Mouse (Mus musculus): ENCODE data around the gene Cep128. TPM values are rescaled to one million over a fixed set of nuclear protein-coding genes. Genes with fewer than 3 reads are reported as not detected.

Gene Cep128
- polyA plus RNA-seq, 1 experiment, result 216 TPM

GRCm38 (mm10) chr12:91183304-91183855 lies 200.8 kb downstream of the Cep128 start:
- H3K27me3 ChIP-seq (ENCODE audit: control insufficient read depth, insufficient read depth, low read length), result no peaks in the 10 kb centered on the region

GRCm38 (mm10) chr12:91176808-91177526 lies 207.2 kb downstream of the Cep128 start:
- no peak overlapping the region for H3K27ac ChIP-seq (ENCODE audit: control insufficient read depth, insufficient read depth, low read depth, low read length)
- H3K4me3 ChIP-seq (ENCODE audit: control insufficient read depth, low read depth, low read length), result no peak overlapping the region
- H3K27me3 ChIP-seq (ENCODE audit: control insufficient read depth, insufficient read depth, low read length), result no peaks in the 10 kb centered on the region
- H3K4me1 ChIP-seq (ENCODE audit: control insufficient read depth, insufficient read depth, low read length), result no peaks in the 10 kb centered on the region
- TF ChIP-seq CTCF (IDR thresholded peaks at IDR 0.05; ENCODE audit: control insufficient read depth, insufficient read depth, insufficient replicate concordance, low read depth, low read length), result no peak
- no peak for TF ChIP-seq POLR2A (IDR thresholded peaks at IDR 0.05; ENCODE audit: control insufficient read depth, low read depth, low read length)
- no peaks in the 10 kb centered on the region for H3K36me3 ChIP-seq (ENCODE audit: control insufficient read depth, insufficient read depth, low read length)

More at GRCm38 (mm10) chr12:91183304-91183855, 200.8 kb downstream of the Cep128 start:
- TF ChIP-seq POLR2A (IDR thresholded peaks at IDR 0.05; ENCODE audit: control insufficient read depth, low read depth, low read length), result no peak
- TF ChIP-seq CTCF (IDR thresholded peaks at IDR 0.05; ENCODE audit: control insufficient read depth, insufficient read depth, insufficient replicate concordance, low read depth, low read length), result no peak
- Histone ChIP-seq H3K4me1 (ENCODE audit: control insufficient read depth, insufficient read depth, low read length) (no peaks in the 10 kb centered on the region), H3K4me3 (ENCODE audit: control insufficient read depth, low read depth, low read length) (no peak overlapping the region), H3K36me3 (ENCODE audit: control insufficient read depth, insufficient read depth, low read length) (no peaks in the 10 kb centered on the region), H3K27ac (ENCODE audit: control insufficient read depth, insufficient read depth, low read depth, low read length) (no peak overlapping the region)

GRCm38 (mm10) chr12:91171613-91172012 lies 212.6 kb downstream of the Cep128 start:
- H3K27ac ChIP-seq (ENCODE audit: control insufficient read depth, insufficient read depth, low read depth, low read length), result no peak overlapping the region
- H3K36me3 ChIP-seq (ENCODE audit: control insufficient read depth, insufficient read depth, low read length), result no peaks in the 10 kb centered on the region
- no peaks in the 10 kb centered on the region for H3K4me1 ChIP-seq (ENCODE audit: control insufficient read depth, insufficient read depth, low read length)
- TF ChIP-seq POLR2A (IDR thresholded peaks at IDR 0.05; ENCODE audit: control insufficient read depth, low read depth, low read length) (no peak), CTCF (IDR thresholded peaks at IDR 0.05; ENCODE audit: control insufficient read depth, insufficient read depth, insufficient replicate concordance, low read depth, low read length) (no peak)
- H3K27me3 ChIP-seq (ENCODE audit: control insufficient read depth, insufficient read depth, low read length), result no peaks in the 10 kb centered on the region
- no peak overlapping the region for H3K4me3 ChIP-seq (ENCODE audit: control insufficient read depth, low read depth, low read length)

GRCm38 (mm10) chr12:91161015-91161730 lies 223.0 kb downstream of the Cep128 start:
- Histone ChIP-seq H3K36me3 (ENCODE audit: control insufficient read depth, insufficient read depth, low read length) (no peaks in the 10 kb centered on the region), H3K4me1 (ENCODE audit: control insufficient read depth, insufficient read depth, low read length) (no peaks in the 10 kb centered on the region), H3K4me3 (ENCODE audit: control insufficient read depth, low read depth, low read length) (no peak overlapping the region), H3K27me3 (ENCODE audit: control insufficient read depth, insufficient read depth, low read length) (no peaks in the 10 kb centered on the region), H3K27ac (ENCODE audit: control insufficient read depth, insufficient read depth, low read depth, low read length) (no peak overlapping the region)
- TF ChIP-seq CTCF (IDR thresholded peaks at IDR 0.05; ENCODE audit: control insufficient read depth, insufficient read depth, insufficient replicate concordance, low read depth, low read length) (no peak), POLR2A (IDR thresholded peaks at IDR 0.05; ENCODE audit: control insufficient read depth, low read depth, low read length) (no peak)

DNA sequence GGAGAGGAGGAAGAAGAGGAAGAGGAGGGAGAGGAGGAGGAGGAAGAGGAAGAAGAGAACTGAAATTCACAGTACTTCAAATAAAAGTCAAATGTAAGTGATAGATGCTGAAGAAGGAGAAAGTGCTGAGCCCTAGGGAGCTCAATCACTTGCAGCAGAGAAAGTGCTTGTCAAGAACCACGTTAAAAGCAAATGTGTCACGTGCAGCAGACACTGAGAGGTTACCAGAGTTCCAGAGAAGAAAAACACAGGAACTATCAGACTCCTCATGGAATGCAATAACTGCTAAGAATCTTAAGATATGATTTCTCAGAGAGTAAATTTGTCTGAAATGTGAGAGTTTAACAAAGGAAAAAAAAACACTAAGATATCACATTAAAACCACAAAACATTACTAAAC lies 225.7 kb downstream of the Cep128 start:
- H3K36me3 ChIP-seq (ENCODE audit: control insufficient read depth, insufficient read depth, low read length), result no peaks in the 10 kb centered on the region
- TF ChIP-seq POLR2A (IDR thresholded peaks at IDR 0.05; ENCODE audit: control insufficient read depth, low read depth, low read length) (no peak), CTCF (IDR thresholded peaks at IDR 0.05; ENCODE audit: control insufficient read depth, insufficient read depth, insufficient replicate concordance, low read depth, low read length) (no peak)
- no peaks in the 10 kb centered on the region for H3K27me3 ChIP-seq (ENCODE audit: control insufficient read depth, insufficient read depth, low read length)
- H3K27ac ChIP-seq (ENCODE audit: control insufficient read depth, insufficient read depth, low read depth, low read length), result no peak overlapping the region
- H3K4me1 ChIP-seq (ENCODE audit: control insufficient read depth, insufficient read depth, low read length), result no peaks in the 10 kb centered on the region
- H3K4me3 ChIP-seq (ENCODE audit: control insufficient read depth, low read depth, low read length), result no peak overlapping the region

GRCm38 (mm10) chr12:91154052-91154451 lies 230.2 kb downstream of the Cep128 start:
- no peaks in the 10 kb centered on the region for H3K36me3 ChIP-seq (ENCODE audit: control insufficient read depth, insufficient read depth, low read length)
- no peaks in the 10 kb centered on the region for H3K4me1 ChIP-seq (ENCODE audit: control insufficient read depth, insufficient read depth, low read length)
- TF ChIP-seq CTCF (IDR thresholded peaks at IDR 0.05; ENCODE audit: control insufficient read depth, insufficient read depth, insufficient replicate concordance, low read depth, low read length) (no peak), POLR2A (IDR thresholded peaks at IDR 0.05; ENCODE audit: control insufficient read depth, low read depth, low read length) (no peak)
- H3K27ac ChIP-seq (ENCODE audit: control insufficient read depth, insufficient read depth, low read depth, low read length), result no peak overlapping the region
- H3K27me3 ChIP-seq (ENCODE audit: control insufficient read depth, insufficient read depth, low read length), result no peaks in the 10 kb centered on the region
- H3K4me3 ChIP-seq (ENCODE audit: control insufficient read depth, low read depth, low read length), result no peak overlapping the region

- no peak overlapping the region for H3K27ac ChIP-seq (ENCODE audit: control insufficient read depth, insufficient read depth, low read depth, low read length)
- no peaks in the 10 kb centered on the region for H3K4me1 ChIP-seq (ENCODE audit: control insufficient read depth, insufficient read depth, low read length)
- H3K36me3 ChIP-seq (ENCODE audit: control insufficient read depth, insufficient read depth, low read length), result no peaks in the 10 kb centered on the region
- TF ChIP-seq CTCF (IDR thresholded peaks at IDR 0.05; ENCODE audit: control insufficient read depth, insufficient read depth, insufficient replicate concordance, low read depth, low read length) (no peak), POLR2A (IDR thresholded peaks at IDR 0.05; ENCODE audit: control insufficient read depth, low read depth, low read length) (no peak)
- no peaks in the 10 kb centered on the region for H3K27me3 ChIP-seq (ENCODE audit: control insufficient read depth, insufficient read depth, low read length)
- no peak overlapping the region for H3K4me3 ChIP-seq (ENCODE audit: control insufficient read depth, low read depth, low read length)
Measured at GRCm38 (mm10) chr12:91149152-91149551, 235.1 kb downstream of the Cep128 start.
